Mouse (Mus musculus): ENCODE data around the gene Adamts15.

Adamts15 gene

DNA sequence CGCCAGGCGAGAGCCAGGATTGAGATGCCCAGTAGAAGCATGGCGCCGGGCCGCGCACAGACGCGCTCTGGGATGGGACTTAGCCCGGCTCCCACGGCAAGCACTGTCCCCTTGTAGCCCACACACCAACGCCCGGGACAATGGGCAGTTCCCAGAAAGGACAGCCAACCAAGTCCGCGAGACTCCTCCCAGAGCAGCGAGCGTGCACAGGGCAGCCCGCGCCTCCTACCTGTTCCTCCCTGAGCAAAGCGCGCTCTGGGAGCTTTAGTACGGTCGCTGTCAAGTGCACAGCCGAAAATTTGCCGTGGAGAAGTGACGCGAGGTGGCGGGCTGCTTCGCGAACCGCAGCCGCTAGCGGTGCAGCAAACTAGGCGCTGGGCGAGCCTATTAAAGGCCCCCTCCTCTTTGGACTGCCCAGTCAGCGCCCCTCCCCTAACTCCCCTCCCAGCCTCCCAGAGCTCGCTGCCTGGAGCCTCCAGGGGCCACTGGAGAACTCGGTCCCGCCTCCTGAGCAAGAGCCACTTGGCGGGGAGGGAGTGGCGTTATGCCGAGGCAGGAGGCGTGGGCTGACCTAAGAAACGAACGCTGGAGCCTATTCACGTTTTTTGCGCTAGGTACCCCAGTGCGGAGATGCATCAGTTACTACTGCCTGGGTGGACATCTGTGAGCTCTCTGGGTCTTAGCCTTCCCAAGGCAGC is at the start of gene Adamts15:
Adamts15 (minus strand) TSS at position 256 of the 698 bp plus-strand sequence.
- in situ Hi-C loops (cut with MboI, MseI), result loop anchor here in 1 of 2 experiments (10.0 kb wide), 1 partner anchor 428 kb away; no protein-coding TSS in a partner anchor

DNA sequence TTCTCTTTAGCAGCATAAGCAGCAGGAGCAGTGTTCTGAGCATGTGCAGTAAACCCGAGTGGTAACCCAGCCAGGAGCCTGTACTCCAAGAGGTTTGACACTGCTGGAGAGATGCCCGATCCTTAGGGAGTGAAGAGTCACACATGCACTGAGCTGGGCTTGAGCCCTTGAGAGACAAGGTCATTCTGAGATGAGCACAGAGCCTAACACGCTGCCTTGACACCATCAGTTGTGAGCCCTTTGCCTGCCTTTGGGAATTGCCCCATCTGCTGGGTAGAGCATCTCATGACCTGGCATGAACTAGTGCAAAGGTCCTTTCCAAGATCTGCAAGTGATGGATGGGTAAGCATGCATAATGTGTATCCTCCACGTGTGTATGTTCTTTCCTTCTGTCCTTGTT is 49.7 kb upstream of the Adamts15 start:
- in situ Hi-C loops (cut with MboI, MseI), result no loop called here

DNA sequence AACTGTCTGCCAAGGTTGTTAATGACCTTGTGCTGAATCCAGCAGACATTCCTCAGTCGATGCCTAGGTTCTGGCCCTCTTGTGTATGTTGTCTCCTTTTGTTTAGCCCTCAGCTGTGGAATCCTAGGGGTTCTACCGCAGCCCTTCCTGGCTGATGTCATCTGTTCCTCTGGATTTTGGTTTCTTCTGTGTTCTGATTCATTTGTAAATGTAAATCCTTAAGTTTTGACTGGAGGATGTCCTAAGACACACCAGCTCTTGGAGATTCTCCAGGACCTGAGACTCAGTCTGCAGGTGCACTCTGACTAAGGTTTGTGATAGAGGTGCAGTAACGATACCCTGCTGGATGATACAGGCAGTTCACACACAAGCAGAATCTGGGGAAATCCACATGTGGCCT is 47.7 kb upstream of the Adamts15 start:
- in situ Hi-C loops (cut with MboI, MseI), result no loop called here

DNA sequence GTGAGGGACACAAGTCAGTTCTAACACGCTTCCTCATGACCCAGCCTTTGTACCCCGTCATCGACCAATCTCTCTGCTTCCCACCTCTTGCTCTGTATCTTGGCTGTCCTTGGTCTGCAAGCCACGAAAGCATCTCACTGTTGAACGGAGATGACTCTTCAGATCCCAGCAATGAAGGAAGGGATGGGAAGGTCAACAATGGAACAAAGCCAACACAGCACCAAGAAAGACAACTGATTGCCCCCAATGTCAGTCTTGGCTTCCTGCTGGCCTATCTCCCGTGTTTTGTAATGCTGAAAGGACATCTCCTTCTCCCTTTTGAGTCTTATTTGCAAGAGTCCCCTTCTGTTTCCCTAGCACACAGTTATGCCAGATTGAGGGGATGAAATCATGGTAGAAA is 45.9 kb upstream of the Adamts15 start:
- in situ Hi-C loops (cut with MboI, MseI), result no loop called here

DNA sequence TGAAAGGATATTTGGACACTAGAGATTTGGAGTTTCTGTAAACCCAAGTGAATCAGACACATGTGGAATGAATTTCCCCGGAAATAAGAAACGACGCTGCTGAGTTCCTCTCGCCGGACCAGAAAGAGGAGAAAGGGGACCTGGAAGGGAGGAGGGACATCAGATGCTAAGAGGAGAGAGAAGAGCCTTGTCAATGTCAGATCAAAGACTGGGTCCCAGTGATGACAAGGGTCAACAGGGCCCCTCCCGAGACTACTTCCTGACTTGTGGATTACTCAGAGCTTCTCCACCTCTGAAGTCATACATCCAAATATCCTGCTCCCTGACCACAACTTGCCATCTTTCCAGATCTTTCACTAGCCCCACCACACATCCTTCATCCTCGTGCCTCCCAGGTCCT is 44.6 kb upstream of the Adamts15 start:
- in situ Hi-C loops (cut with MboI, MseI), result no loop called here

DNA sequence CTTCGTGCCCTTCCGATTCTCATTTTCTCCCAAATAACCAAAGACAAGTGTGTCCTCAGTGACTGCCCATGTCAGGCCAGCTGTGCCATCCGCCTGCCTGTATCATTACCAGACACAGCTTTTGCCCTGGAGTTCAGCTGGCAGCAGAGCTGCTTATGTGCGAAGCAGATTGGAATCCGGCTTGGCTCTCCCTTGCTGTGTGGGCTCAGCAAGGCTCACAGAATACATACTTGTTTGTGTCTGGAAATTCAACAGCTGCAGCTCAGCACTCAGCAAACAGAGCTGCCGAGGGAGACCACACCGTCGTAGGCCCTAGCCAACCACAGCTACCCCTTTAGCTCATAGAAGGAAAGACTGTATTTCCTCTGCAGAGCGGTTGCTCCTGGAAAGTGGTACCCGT is 42.4 kb upstream of the Adamts15 start:
- in situ Hi-C loops (cut with MboI, MseI), result no loop called here

DNA sequence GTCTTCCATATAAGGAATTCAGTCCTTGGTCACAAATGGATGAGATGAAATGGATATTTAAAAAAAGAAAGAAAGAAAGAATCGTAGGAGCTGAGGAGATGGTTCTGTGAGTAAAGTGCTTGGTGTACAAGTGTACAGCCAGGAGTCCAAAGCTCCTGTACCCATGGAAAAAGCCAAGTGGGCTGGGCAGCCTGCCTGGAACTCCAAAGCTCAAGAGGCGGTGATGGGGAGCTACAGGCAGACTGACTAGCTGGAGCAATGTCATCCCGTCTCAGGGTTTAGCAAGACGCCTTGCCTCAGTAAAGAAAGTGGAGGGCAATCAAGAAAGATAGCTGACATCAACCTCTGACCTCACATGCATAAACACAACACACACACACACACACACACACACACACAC is 41.5 kb upstream of the Adamts15 start:
- in situ Hi-C loops (cut with MboI, MseI), result no loop called here

DNA sequence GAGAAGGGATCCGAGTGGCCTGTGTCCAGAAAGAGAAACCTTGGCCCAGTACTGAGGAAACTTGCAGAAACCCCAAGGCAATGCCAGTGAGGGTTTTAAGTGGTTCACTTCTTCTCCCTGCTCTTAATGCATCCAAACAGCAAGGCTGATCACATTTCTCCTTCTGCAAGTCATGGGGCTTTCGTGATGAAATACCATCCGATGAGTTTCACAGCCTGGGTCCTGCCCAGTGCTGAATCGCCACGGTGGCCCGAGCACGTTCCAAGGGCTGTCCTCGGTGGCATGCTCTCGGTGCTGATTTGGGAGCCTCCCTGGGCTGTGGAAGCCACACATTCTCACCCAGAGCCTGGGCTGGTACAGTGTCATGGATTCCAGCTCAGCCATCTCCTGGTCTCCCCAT is 33.0 kb upstream of the Adamts15 start:
- in situ Hi-C loops (cut with MboI, MseI), result no loop called here

DNA sequence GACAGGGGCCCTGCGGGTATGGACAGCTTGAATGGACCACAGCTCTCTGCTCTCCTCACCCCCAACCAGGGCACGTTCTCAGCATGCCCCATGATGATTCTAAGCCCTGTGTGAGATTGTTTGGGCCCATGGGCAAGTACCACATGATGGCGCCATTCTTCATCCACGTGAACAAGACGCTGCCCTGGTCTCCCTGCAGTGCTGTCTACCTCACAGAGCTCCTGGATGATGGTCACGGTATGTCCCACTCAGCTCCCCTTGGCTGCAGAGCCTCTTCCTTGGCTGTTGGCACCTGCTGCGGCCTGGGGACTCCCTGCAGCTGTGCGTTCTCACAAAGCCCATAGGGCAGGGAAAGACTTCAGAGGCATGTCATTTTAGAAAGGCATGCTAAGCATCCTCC is 31.0 kb upstream of the Adamts15 start:
- in situ Hi-C loops (cut with MboI, MseI), result loop anchor here (5.0 kb wide), 1 partner anchor 134 kb away; no protein-coding TSS in a partner anchor

DNA sequence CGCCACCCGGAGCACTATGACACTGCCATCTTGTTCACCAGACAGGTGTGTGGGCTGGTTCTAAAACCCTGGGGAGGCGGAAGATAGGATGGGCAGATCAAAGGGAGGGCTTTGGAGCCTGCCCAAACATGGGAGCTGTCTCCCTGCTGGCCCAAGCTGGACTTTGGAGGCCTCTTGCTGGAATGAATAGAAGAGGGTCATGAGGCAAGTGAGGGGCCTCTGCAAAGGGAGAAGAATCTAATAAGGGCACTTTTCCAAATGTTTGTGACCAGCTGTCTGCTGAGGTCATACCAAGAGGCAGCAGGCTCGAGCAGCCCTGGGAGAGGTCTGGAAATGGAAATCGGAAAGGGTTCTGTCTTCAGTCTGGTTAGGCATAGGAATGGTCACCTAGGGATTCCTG is 29.2 kb upstream of the Adamts15 start:
- in situ Hi-C loops (cut with MboI, MseI), result loop anchor here (5.0 kb wide), 1 partner anchor 136 kb away; no protein-coding TSS in a partner anchor

DNA sequence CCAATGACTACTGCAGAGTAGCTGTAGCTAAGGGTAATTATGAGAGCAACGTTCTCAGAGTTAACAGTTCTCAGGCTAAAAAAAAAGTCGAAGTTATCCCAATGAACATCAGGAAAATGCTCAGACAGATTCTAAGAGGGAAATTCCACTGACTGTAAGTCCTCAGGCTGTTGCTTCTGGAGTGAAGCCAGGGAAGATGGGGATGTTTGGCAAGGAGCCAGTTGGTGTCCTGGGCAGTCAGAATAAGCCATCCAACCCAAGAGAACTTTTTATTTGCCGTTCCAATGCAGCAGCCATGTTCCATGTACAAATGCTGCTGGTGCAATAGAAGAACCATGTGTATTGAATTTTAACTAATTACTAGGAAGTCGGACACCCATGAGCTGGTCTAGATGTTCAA is 28.3 kb upstream of the Adamts15 start:
- in situ Hi-C loops (cut with MboI, MseI), result loop anchor here (5.0 kb wide), 1 partner anchor 137 kb away; no protein-coding TSS in a partner anchor

DNA sequence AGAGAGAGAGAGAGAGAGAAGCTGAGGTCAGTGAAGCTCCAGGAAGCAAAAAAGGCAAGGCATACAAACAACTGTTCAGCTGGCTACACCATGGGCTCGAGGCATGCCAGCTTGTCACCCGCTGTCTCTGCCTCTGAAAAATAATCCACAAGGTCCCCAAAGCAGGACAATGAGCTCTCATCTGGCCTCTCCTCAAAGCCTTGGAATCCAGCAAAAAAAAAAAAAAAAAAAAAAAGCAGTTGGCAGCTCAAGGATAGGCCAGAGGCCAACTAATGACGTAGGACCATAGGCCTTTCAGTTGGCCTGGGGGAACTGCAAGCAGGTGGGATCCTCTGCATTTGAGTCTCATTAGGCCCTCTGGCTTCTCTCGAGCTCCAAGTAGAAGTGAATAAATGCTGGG is 27.7 kb upstream of the Adamts15 start:
- in situ Hi-C loops (cut with MboI, MseI), result loop anchor here (5.0 kb wide), 1 partner anchor 137 kb away; no protein-coding TSS in a partner anchor

DNA sequence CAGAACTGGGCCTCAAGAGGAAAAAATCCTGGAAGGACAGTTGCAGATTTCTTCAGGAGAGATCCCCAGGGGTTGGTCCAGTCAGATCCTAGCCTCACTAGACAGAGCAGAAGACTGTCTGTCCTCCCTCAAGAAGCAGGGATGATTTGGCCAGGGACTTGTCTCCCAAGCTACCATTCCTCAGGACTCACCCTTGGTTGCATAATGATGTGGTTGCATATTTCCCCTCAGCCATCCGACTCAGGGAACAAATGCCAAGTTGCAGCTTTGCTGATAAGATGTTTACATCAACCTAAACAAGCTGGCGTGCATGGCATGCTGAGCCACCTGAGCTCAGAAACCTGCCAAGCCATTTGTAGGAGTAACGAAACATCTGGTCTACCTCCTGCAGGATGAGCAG is 27.2 kb upstream of the Adamts15 start:
- in situ Hi-C loops (cut with MboI, MseI), result no loop called here

DNA sequence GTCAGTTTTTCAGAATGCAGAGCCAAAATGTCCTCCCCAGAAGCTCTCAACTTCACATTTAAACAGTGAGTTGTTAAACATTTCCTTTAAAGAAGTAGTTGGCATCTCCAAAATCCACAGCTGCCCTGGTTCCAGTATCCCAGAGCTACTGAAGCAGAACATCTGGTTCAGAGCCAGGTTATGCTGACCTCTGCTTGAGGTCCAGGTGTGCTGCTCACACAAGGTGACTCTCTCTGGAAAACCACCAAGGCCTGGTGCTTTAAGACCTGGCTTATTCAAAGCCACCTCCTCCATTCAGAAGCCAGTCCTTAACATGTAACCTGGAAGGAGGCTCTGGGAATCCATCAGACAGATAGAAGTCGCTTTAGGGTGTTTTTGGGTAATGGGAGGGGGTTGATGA is 23.0 kb upstream of the Adamts15 start:
- in situ Hi-C loops (cut with MboI, MseI), result no loop called here

DNA sequence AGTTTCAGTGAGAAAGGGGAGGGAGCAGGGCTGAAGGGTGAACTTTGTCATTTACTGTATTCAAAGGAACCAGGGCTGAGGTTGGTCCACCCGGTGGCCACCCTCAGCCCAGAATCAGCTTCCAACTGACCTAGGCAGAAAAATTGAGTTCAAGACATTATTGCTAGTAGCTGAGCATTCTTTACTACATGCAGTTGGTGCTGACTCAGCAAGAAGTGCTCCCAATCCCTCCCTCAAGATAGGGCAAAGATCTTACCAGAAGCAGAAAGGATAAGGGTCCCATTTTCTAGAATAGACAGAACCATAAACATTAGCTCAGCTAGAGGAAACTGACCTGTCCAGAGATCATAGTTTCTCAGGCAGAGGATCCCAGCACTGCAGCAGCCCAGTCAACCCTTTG is 22.0 kb upstream of the Adamts15 start:
- in situ Hi-C loops (cut with MboI, MseI), result loop anchor here (5.0 kb wide), 1 partner anchor 462 kb away; no protein-coding TSS in a partner anchor

DNA sequence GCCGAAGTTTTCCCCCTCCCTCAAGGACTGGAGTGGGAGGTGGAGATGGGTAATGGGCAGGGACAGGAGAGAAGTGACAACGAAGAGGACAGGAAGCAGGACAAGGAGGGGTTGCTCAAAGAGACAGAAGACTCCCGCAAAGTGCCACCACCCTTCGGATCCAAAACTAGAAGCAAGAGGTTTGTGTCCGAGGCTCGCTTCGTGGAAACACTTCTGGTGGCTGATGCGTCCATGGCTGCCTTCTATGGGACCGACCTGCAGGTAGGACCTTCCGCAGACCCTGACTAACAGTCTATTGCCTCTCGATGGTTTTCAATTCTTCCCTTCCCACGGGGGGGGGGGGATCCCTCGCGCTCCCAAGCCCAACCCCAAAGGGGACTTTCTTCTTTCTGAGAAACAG is 21.1 kb upstream of the Adamts15 start:
- in situ Hi-C loops (cut with MboI, MseI), result loop anchor here (5.0 kb wide), 1 partner anchor 461 kb away; no protein-coding TSS in a partner anchor

DNA sequence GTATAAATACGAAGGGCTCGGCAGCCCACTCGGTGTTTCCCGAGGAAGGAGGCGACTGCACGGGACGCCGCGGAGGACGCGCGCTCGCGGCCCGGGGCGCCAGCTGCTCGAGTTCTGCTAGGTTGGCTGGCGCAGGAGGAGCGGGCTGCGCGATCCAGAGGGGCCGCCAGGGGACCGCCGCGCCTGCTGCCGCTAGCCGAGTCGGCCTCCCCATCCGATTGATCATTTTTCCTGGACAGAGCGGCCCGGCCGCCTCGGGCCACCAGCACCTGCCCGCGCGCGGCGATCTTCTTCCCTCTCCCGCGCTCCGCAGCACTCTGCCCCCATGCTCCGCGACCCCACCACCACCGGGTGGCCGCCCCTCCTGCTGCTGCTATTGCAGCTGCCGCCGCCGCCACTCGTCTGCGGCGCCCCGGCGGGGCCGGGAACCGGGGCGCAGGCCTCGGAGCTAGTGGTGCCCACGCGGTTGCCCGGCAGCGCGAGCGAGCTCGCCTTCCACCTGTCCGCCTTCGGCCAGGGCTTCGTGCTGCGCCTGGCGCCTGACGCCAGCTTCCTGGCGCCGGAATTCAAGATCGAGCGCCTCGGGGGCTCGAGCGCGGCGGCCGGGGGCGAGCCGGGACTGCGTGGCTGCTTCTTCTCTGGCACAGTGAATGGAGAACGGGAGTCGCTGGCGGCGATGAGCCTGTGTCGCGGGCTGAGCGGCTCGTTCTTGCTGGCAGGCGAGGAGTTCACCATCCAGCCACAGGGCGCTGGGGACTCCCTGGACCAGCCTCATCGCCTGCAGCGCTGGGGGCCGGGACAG is 20.5 kb upstream of the Adamts15 start, which contains the start of gene Adamts8:
Adamts8 (plus strand) TSS at position 51 of the 802 bp plus-strand sequence.
- in situ Hi-C loops (cut with MboI, MseI), result loop anchor here (5.0 kb wide), 1 partner anchor 460 kb away; no protein-coding TSS in a partner anchor

DNA sequence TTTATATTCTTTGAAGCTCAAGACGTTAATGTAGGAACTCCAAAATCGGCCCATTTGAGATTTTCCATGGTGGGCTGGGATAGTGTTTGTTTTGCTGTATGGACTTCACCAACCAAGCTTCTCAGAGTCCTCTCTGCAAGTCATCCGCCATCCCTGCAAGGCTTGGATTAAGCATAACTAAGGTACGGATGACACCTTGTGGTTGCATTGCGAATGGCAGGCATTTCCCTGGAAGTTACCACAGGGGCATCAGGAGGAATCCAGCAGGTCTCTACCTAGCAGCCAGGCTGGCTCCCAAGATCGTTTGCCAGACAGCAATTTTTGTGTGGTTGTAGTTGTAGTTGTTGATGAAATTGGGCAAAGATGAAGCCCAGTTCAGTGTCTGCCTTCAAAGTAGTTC is 18.1 kb upstream of the Adamts15 start:
- in situ Hi-C loops (cut with MboI, MseI), result loop anchor here (5.0 kb wide), 1 partner anchor 458 kb away; no protein-coding TSS in a partner anchor

DNA sequence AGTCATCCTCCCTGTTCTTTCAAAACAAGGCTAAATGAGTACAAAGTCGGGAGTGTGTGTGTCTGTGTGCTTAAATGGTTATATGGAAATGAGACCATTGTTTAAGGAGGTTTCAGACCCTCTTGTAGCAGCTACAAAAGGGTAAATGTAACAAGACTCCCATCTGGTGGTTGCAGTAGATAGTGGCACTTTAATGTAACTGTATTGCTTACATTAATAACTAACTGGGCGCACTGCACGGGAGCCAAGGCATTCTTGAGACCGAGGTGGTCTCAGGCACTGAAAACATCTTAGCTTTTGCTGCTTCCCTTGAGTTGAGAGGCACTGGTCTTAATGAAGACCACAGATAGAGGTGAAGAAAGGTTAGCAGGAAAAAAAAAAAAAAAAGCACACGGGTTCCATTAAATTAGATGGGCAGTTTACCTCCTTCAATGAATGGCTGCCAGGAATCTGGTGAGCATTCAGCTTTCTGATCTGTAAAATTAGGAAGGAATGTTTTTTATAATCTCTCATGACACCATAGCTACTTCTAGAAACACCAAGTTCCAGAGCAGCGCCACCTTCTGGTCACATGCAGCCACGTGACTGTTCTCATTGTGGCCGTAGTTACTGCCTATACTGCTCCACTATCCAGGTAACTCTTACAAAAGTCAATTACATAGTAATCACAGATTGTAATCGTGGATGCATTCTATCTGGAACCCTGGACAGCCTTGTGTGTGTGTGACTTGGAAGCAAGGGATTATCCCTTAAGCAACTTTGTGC is 14.6 kb upstream of the Adamts15 start:
- in situ Hi-C loops (cut with MboI, MseI), result no loop called here

DNA sequence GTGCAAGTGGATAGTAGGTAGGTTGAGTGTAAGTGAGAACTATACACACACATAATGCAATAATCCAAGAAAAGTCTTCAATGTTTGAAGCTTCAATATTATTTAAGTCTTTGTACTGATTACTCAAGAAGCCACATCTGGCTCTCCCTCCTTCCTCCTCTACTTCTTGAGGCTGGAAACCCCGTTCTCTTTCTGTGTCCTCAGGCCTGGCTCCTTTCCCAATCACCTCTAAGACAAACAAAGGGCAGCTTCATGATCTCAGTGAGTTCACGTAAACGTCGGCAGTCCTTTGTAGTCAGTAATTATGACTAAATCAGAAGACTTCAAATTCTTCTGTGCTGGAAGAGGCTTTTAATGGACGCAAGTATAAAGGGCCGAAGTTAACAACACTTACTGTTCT is 12.6 kb upstream of the Adamts15 start:
- in situ Hi-C loops (cut with MboI, MseI), result no loop called here

DNA sequence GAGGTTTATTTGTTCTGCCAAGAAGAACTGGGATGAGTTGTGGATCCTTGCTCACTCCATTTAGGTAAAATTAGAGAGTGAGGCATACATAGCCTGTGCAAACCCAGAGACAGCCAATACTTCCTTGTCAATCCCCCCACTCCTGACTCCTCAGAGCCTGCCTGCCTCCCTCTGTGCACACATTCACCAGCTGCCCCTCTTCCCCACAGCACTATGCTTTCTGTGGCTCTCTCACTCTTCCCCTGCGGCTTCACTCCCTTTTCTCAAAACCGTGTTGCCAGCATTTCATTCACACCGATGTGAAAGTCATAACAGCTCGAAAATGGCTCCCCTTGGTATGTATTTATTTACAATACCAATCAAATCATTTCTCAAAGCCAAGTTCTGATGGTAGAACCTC is 10.1 kb upstream of the Adamts15 start:
- in situ Hi-C loops (cut with MboI, MseI), result no loop called here

DNA sequence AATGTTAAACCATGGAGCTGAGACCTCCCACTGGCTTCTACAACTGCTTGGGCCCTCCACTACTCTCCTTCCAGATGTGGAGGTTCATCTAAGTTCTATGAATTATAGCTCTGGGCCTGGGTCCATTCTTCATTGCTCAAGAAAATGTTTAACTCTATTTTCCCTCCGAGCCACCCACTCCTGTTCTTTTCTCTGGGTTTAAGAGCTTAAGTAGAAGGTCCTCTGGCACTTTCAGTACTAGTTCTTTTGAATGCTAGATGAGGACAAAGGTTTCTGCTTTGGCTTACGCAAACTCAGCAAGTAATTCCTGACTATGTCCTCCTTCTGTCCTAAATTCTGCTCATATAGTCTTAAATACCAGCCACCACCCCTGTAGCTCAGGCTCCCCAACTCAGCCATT is 6.5 kb upstream of the Adamts15 start:
- in situ Hi-C loops (cut with MboI, MseI), result loop anchor here in 1 of 2 experiments (10.0 kb wide), 1 partner anchor 434 kb away; no protein-coding TSS in a partner anchor

Data from T-helper 17 cell (primary cell).